Mouse (Mus musculus) heart, embryonic 15.5 days (tissue): Measurements from ENCODE around the gene Nav2. TPM values are rescaled to one million over a fixed set of nuclear protein-coding genes. Genes with fewer than 3 reads are reported as not detected.

Experiments
- ATAC-seq: fragments of 200-750 bp; cut with Nextera tagmentation; replicated peaks from 2 replicates; pipeline ENCODE4 v1.8.0; 2017; ENCODE audit warnings: low read depth, moderate TSS enrichment; ENCODE audit not compliant: insufficient number of reproducible peaks, insufficient read depth, low FRiP score
- H3K27ac ChIP-seq: fragments of 300-500 bp; sonication (generic); 2 replicates; pipeline ENCODE4 v1.5.1; 2015; ENCODE audit warnings: mild to moderate bottlenecking, inconsistent platforms
- H3K27me3 ChIP-seq: fragments of 300-500 bp; sonication (generic); 2 replicates; pipeline ENCODE4 v1.6.1; 2015; ENCODE audit warnings: inconsistent platforms
- H3K36me3 ChIP-seq: fragments of 300-500 bp; sonication (generic); 2 replicates; pipeline ENCODE4 v1.6.1; 2015; ENCODE audit warnings: mild to moderate bottlenecking, inconsistent platforms
- H3K4me1 ChIP-seq: fragments of 300-500 bp; sonication (generic); replicated peaks from 2 replicates; pipeline ENCODE4 v1.6.1; 2015; ENCODE audit warnings: inconsistent platforms
- H3K4me2 ChIP-seq: fragments of 300-500 bp; sonication (generic); 2 replicates; pipeline ENCODE4 v1.6.1; 2015; ENCODE audit warnings: inconsistent platforms, mild to moderate bottlenecking, moderate library complexity
- H3K4me3 ChIP-seq: fragments of 300-500 bp; sonication (generic); 2 replicates; pipeline ENCODE4 v1.5.1; 2015; ENCODE audit warnings: mild to moderate bottlenecking, inconsistent platforms
- H3K9ac ChIP-seq: fragments of 300-500 bp; sonication (generic); 2 replicates; pipeline ENCODE4 v1.6.1; 2015; ENCODE audit warnings: mild to moderate bottlenecking, inconsistent platforms
- H3K9me3 ChIP-seq: fragments of 300-500 bp; sonication (generic); replicated peaks from 2 replicates; pipeline ENCODE4 v1.6.1; 2016; ENCODE audit warnings: inconsistent platforms
- WGBS: fragments of 180-500 bp; shearing (Covaris S2); methylation state at CpG from one replicate; pipeline ENCODE4 v1.1.7; 2015; ENCODE audit warnings: mixed read lengths; 5-methylcytosine and 5-hydroxymethylcytosine counted together
- polyA plus RNA-seq: library from polyadenylated mRNA; unstranded; fragments of >200 nt; fragmentation: Nextera tagmentation; extraction: Ambion mirVana; gene quantifications from 2 replicates; pipeline ENCODE4 v1.2.1, GENCODE M21; 2015

The Nav2 gene
- polyA plus RNA-seq, 1 experiment from 2014 or later, result 30.7 TPM

GRCm38 (mm10) chr7:49620160-49620559 lies 711.6 kb downstream of the Nav2 start:
- H3K4me3 ChIP-seq, result no peak overlapping the region
- H3K27me3 ChIP-seq, result peaks cover 16% of the 10 kb centered on the region
- no peak overlapping the region for H3K4me2 ChIP-seq
- WGBS, result 62% methylated on average over 1 of the region's 1 CpGs
- H3K27ac ChIP-seq, result no peak overlapping the region
- no peaks in the 10 kb centered on the region for H3K4me1 ChIP-seq
- ATAC-seq, result no peak
- no peaks in the 10 kb centered on the region for H3K36me3 ChIP-seq
- H3K9me3 ChIP-seq, result no peaks in the 10 kb centered on the region
- no peak overlapping the region for H3K9ac ChIP-seq

GRCm38 (mm10) chr7:49631885-49632284 lies 723.4 kb downstream of the Nav2 start:
- peaks cover 84% of the 10 kb centered on the region for H3K27me3 ChIP-seq
- H3K4me1 ChIP-seq, result peaks cover 26% of the 10 kb centered on the region
- H3K9ac ChIP-seq, result no peak overlapping the region
- no peaks in the 10 kb centered on the region for H3K9me3 ChIP-seq
- H3K4me3 ChIP-seq, result 0 out of 2 replicates have a peak overlapping the region, but pooled peaks have one; percentile 7
- H3K27ac ChIP-seq, result no peak overlapping the region
- H3K4me2 ChIP-seq, result no peak overlapping the region
- no peaks in the 10 kb centered on the region for H3K36me3 ChIP-seq
- no peak for ATAC-seq
- WGBS, result 9% methylated on average over 9 of the region's 9 CpGs

GRCm38 (mm10) chr7:49632391-49632790 lies 723.9 kb downstream of the Nav2 start:
- H3K4me3 ChIP-seq, result 0 out of 2 replicates have a peak overlapping the region, but pooled peaks have one; percentile 7
- H3K9me3 ChIP-seq, result no peaks in the 10 kb centered on the region
- WGBS, result 4% methylated on average over 24 of the region's 24 CpGs
- no peaks in the 10 kb centered on the region for H3K36me3 ChIP-seq
- peak overlapping the region; percentile 32 for H3K4me2 ChIP-seq
- no peak overlapping the region for H3K9ac ChIP-seq
- H3K27me3 ChIP-seq, result peaks cover 84% of the 10 kb centered on the region
- H3K27ac ChIP-seq, result no peak overlapping the region
- H3K4me1 ChIP-seq, result peaks cover 26% of the 10 kb centered on the region
- ATAC-seq, result no peak

GRCm38 (mm10) chr7:49633375-49633956 lies 725.0 kb downstream of the Nav2 start:
- H3K36me3 ChIP-seq, result no peaks in the 10 kb centered on the region
- H3K4me3 ChIP-seq, result peak overlapping the region; percentile 50
- peaks cover 26% of the 10 kb centered on the region for H3K4me1 ChIP-seq
- no peak overlapping the region for H3K27ac ChIP-seq
- no peaks in the 10 kb centered on the region for H3K9me3 ChIP-seq
- WGBS, result under 1% methylated on average over 33 of the region's 33 CpGs
- no peak overlapping the region for H3K9ac ChIP-seq
- ATAC-seq, result peak; percentile 29; the same call in 1 of the 2 replicates
- peaks cover 89% of the 10 kb centered on the region for H3K27me3 ChIP-seq
- H3K4me2 ChIP-seq, result peak overlapping the region; percentile 75

GRCm38 (mm10) chr7:49634291-49635073 lies 726.0 kb downstream of the Nav2 start:
- Histone ChIP-seq H3K4me3 (peak overlapping the region; percentile 50), H3K4me2 (peak overlapping the region; percentile 75), H3K27me3 (peaks cover 93% of the 10 kb centered on the region), H3K4me1 (peaks cover 35% of the 10 kb centered on the region), H3K9ac (no peak overlapping the region), H3K27ac (no peak overlapping the region), H3K9me3 (no peaks in the 10 kb centered on the region), H3K36me3 (no peaks in the 10 kb centered on the region)
- WGBS, result 2% methylated on average over 26 of the region's 26 CpGs
- no peak for ATAC-seq

GRCm38 (mm10) chr7:49635074-49635621 lies 726.6 kb downstream of the Nav2 start:
- no peak for ATAC-seq
- under 1% methylated on average over 35 of the region's 35 CpGs for WGBS
- Histone ChIP-seq H3K9ac (no peak overlapping the region), H3K27me3 (peaks cover 95% of the 10 kb centered on the region), H3K36me3 (no peaks in the 10 kb centered on the region), H3K4me1 (peaks cover 35% of the 10 kb centered on the region), H3K4me2 (0 out of 2 replicates have a peak overlapping the region, but pooled peaks have one; percentile 75), H3K9me3 (no peaks in the 10 kb centered on the region), H3K27ac (no peak overlapping the region), H3K4me3 (peak overlapping the region; percentile 50)

GRCm38 (mm10) chr7:49635971-49636370 lies 727.5 kb downstream of the Nav2 start:
- WGBS, result 3% methylated on average over 22 of the region's 22 CpGs
- no peak for ATAC-seq

DNA sequence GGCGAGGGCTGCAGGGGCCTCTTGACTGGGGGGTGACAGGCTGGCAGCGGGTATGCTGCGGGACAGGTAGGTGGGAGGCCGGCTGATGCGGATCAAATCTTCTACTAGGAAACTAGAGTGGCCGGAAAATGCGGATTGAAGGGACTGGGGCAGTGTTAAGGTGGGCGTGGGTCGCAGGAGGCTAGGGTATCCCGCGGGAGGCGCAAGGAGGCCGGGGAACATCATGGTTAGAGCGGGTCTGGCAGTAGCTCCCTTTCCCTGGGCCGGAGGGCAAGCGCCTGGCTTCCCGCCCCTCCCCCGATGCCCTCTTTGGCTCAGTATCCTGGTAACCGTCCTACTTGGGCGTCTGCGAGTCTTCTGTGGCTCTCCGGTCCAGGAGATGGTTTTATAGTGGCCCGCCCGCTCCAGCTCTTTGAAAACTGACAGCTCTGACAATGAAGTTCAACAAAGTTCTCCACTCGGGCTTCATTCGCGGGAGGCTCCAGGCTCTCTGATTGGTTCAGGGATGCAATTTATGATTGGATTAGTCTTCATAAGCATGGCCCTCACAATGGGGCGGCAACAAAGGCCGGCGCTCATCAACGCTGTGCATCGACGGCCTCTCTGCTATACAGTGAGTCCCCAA lies 728.1 kb downstream of the Nav2 start, which contains the start of gene Dbx1:
Gene Dbx1, minus strand, starts transcription at position 359 of the 625 bp plus-strand sequence.
- 1% methylated on average over 33 of the region's 33 CpGs for WGBS
- peaks cover 35% of the 10 kb centered on the region for H3K4me1 ChIP-seq

More at GRCm38 (mm10) chr7:49635971-49636370, 727.5 kb downstream of the Nav2 start:
- no peak overlapping the region for H3K4me3 ChIP-seq
- H3K27ac ChIP-seq, result no peak overlapping the region
- H3K4me2 ChIP-seq, result no peak overlapping the region
- H3K9ac ChIP-seq, result no peak overlapping the region
- peaks cover 35% of the 10 kb centered on the region for H3K4me1 ChIP-seq
- peaks cover 96% of the 10 kb centered on the region for H3K27me3 ChIP-seq
- H3K36me3 ChIP-seq, result no peaks in the 10 kb centered on the region
- no peaks in the 10 kb centered on the region for H3K9me3 ChIP-seq

GRCm38 (mm10) chr7:49637281-49637680 lies 728.8 kb downstream of the Nav2 start:
- Histone ChIP-seq H3K9me3 (no peaks in the 10 kb centered on the region), H3K4me2 (no peak overlapping the region), H3K27me3 (peaks cover 96% of the 10 kb centered on the region), H3K9ac (no peak overlapping the region), H3K4me3 (no peak overlapping the region), H3K4me1 (peaks cover 33% of the 10 kb centered on the region), H3K36me3 (no peaks in the 10 kb centered on the region), H3K27ac (no peak overlapping the region)
- no peak for ATAC-seq
- WGBS, result 1% methylated on average over 9 of the region's 9 CpGs

More for the DNA sequence above, 728.1 kb downstream of the Nav2 start, which contains the start of gene Dbx1:
- Histone ChIP-seq H3K9ac (no peak within 1 kb of the TSS), H3K9me3 (no peaks in the 10 kb centered on the region), H3K4me2 (no peak within 1 kb of the TSS), H3K4me3 (no peak within 1 kb of the TSS), H3K27ac (no peak within 1 kb of the TSS), H3K27me3 (peaks cover 96% of the 10 kb centered on the region), H3K36me3 (no peaks in the 10 kb centered on the region)
- ATAC-seq, result no peak

DNA sequence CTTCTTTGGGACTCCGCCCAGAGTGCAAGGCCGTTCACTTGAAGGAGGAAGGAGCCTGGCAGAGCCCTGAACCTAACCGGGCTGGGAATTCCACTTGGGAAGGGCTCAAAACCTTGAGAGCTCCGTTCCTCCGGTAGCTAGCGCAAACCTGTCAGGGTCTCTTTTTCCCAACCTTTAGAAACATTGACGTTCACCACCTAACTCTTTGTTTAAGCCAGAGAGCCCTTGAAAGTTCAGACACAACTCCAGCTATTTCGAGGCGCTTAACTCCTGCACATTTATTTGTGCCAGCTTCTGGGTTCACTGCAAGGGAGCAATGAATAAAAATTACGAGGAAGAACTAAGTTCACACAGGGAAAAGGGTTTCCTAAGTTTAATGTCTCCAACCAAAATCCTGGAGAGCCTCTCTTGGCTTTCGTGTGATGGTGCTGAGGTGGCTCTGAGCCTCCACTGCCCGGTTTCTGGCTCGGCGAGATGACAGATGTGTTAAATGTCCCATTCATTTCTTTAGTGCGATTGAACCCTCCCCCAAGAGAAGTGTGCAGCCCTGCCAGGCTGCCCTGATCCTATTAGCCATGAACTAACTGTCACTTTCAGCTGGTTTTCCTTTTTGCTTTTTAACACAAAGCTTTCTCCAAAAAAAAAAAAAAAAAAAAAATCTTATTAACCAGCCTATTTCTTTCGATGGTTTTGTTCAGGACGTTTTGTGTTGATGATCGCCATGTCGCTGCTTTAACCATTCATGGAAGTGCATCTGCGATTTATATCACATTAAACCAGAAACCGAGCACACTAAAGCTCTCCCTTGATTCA lies 729.5 kb downstream of the Nav2 start:
- Histone ChIP-seq H3K9ac (no peak overlapping the region), H3K4me3 (no peak overlapping the region), H3K27me3 (peaks cover 92% of the 10 kb centered on the region), H3K36me3 (no peaks in the 10 kb centered on the region), H3K9me3 (no peaks in the 10 kb centered on the region), H3K4me1 (peaks cover 31% of the 10 kb centered on the region), H3K27ac (no peak overlapping the region), H3K4me2 (no peak overlapping the region)
- no peak for ATAC-seq
- 4% methylated on average over 21 of the region's 21 CpGs for WGBS
